Mouse (Mus musculus) splenic B cell, adult 2 months (primary cell): ENCODE data around the gene Ifit1.

Experiments
- DNase-seq: peaks from one replicate; pipeline ENCODE4 v3.0.0-alpha.2; 2011; ENCODE audit warnings: low read depth, low spot score
- H3K27me3 ChIP-seq: 2 replicates; pipeline ENCODE4 v1.6.1; 2012; ENCODE audit warnings: mild to moderate bottlenecking, low read length, moderate library complexity, mixed read lengths; ENCODE audit not compliant: control insufficient read depth, poor library complexity, insufficient read depth, severe bottlenecking
- H3K36me3 ChIP-seq: 2 replicates; pipeline ENCODE4 v1.6.1; 2012; ENCODE audit warnings: mild to moderate bottlenecking, low read length, moderate library complexity, mixed read lengths; ENCODE audit not compliant: control insufficient read depth, poor library complexity, insufficient read depth, severe bottlenecking

The Ifit1 gene

GRCm38 (mm10) chr19:34685530-34685929, 44.9 kb downstream of the Ifit1 start:
- Histone ChIP-seq H3K27me3 (no peaks in the 10 kb centered on the region), H3K36me3 (no peaks in the 10 kb centered on the region)
- no peak for DNase-seq

- no peak for DNase-seq
- Histone ChIP-seq H3K36me3 (no peaks in the 10 kb centered on the region), H3K27me3 (no peaks in the 10 kb centered on the region)
Observed at GRCm38 (mm10) chr19:34691402-34691801, 50.7 kb downstream of the Ifit1 start.

GRCm38 (mm10) chr19:34696352-34696986, 55.8 kb downstream of the Ifit1 start:
- no peaks in the 10 kb centered on the region for H3K36me3 ChIP-seq
- H3K27me3 ChIP-seq, result no peaks in the 10 kb centered on the region
- DNase-seq, result peak; percentile 57

- DNase-seq, result no peak
- Histone ChIP-seq H3K27me3 (no peaks in the 10 kb centered on the region), H3K36me3 (no peaks in the 10 kb centered on the region)
Observed at GRCm38 (mm10) chr19:34697461-34697860, 56.8 kb downstream of the Ifit1 start.

- no peaks in the 10 kb centered on the region for H3K27me3 ChIP-seq
- no peak for DNase-seq
- no peaks in the 10 kb centered on the region for H3K36me3 ChIP-seq
Observed at GRCm38 (mm10) chr19:34698432-34698831, 57.8 kb downstream of the Ifit1 start.

- H3K27me3 ChIP-seq, result no peaks in the 10 kb centered on the region
- H3K36me3 ChIP-seq, result no peaks in the 10 kb centered on the region
- no peak for DNase-seq
Observed at GRCm38 (mm10) chr19:34698852-34699251, 58.2 kb downstream of the Ifit1 start.

- H3K27me3 ChIP-seq, result no peaks in the 10 kb centered on the region
Observed at GRCm38 (mm10) chr19:34699300-34699699, 58.6 kb downstream of the Ifit1 start.

More at GRCm38 (mm10) chr19:34699300-34699699, 58.6 kb downstream of the Ifit1 start:
- DNase-seq, result peak; percentile 8
- no peaks in the 10 kb centered on the region for H3K36me3 ChIP-seq
